Mouse (Mus musculus): ENCODE results near the gene Otc. TPM values are rescaled to one million over a fixed set of nuclear protein-coding genes. Genes with fewer than 3 reads are reported as not detected.

Gene Otc
- not detected for total RNA-seq (2021)

DNA sequence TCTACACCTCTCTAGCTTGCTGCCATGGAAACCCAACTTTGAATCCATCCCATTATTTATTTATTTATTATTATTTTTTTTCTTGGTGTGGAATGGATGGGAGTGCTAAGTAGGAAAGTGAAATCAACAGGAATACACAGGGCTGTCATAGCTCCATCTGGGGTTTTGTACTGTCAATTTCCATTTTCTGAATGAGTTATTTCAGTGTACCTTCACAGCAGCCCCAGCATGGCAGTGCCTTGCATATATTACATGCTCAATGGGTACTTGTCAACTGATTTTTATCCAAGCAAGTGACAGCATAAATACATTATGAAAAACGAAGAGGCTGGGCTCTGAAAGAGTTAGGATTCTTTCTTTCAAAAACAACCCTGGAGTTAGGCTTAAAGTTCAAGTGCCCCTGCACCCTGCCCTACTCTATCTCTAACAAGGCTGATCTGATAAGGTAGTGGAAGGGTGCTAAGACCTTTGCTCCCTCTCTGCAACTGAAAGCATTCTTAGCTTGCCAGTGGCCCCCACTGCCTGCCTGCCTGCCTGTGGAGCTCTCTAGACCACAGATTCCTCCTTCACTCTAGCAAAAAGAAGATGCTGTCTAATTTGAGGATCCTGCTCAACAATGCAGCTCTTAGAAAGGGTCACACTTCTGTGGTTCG lies at the start of gene Otc:
Gene Otc (plus strand): TSS at position 454 of the 653 bp plus-strand sequence.
- DNase-seq (ENCODE audit: low spot score in 2 of 2), result no peak
- intact Hi-C loops (cut with DNase I), result no loop called here

DNA sequence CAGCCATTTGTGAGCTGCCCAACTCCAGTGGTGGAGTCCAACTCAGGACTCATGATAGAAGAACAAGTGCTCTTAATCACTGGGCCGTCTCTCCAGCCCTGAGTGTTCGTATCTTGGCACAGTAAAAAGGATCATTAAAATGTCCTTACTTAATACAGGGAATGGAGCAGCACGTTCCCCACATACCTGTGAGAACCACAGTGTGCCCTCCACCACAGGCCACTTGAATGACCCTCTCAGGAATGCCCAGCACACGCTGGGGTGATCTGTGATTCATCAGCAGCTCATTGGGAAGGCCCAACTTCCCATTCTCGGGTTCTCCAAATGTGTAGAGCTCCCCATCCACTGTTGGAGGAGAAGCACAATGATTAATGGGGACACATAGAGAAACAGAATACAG lies 46.2 kb upstream of the Otc start:
- intact Hi-C loops (cut with DNase I), result no loop called here
- DNase-seq (ENCODE audit: low spot score in 2 of 2), result no peak

DNA sequence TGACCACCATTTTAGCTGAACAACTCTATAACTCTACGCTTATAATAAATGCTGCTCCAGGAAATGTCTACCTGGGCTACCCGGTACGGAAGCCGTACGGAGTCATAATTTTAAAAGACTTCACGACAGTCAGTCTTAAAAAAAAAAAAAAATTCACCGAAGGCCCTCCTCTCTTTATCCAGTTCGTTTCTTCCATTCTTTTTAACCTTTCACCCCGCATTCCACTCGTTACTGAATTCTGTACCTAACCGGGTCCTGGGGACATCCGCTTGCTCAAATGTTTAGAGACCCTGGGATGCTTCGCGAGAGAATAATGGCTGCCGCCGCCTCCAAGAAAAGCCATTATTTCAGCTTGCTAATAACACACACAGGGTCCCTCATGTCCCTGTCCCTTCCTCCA lies 36.1 kb upstream of the Otc start:
- DNase-seq (ENCODE audit: low spot score in 2 of 2), result no peak
- intact Hi-C loops (cut with DNase I), result no loop called here

DNA sequence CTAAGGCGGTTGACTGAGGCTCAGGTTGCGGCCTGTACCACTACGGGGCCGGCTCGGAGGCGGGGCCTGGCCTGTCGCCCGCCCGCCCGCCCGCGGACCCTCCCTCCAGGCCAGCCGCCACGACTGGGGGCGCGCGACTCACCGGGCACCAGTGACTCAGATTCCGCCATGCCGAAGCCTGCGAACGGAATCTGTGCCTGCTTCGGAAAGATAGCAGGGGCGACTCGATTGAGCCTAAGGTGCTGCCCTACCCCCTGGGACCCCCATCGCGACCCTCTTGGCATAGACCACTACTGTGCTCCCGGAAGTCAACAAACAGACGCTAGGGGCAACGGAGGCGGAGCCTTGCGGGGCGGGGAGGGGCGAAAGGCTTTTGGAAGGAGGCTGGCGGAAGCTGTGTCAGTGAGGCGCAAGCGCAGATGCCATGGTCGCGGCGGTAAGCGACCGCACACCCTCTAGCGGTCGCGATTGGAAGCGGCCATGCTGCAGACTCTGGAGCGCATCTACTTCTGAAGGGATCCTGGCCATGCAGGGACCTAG lies 35.6 kb upstream of the Otc start, which contains the start of gene Rpgr:
Gene Rpgr (minus strand): TSS at position 511 of the 540 bp plus-strand sequence.
- intact Hi-C loops (cut with DNase I), result no loop called here
- DNase-seq (ENCODE audit: low spot score in 2 of 2), result peak; percentile 85 to 86

DNA sequence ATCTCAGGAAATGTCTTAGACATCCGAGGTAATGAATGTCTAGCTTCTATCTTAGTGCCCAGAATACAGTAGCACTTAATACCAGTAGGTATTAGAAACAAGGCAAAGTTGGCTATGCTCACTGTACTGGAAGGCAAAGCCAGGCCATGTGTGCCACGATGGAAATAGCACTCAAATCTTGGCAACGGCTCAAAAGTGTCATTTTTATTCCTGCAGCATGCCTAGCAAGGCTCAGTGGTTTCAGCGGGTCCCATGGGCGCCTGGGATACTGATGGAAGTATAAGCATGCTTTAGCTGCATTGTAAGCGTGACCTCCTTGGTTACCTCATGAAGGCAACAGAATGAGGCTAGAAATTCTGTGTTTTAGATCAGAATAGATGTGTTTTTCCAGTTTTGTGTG lies 32.8 kb upstream of the Otc start:
- intact Hi-C loops (cut with DNase I), result no loop called here
- DNase-seq (ENCODE audit: low spot score in 2 of 2), result no peak

DNA sequence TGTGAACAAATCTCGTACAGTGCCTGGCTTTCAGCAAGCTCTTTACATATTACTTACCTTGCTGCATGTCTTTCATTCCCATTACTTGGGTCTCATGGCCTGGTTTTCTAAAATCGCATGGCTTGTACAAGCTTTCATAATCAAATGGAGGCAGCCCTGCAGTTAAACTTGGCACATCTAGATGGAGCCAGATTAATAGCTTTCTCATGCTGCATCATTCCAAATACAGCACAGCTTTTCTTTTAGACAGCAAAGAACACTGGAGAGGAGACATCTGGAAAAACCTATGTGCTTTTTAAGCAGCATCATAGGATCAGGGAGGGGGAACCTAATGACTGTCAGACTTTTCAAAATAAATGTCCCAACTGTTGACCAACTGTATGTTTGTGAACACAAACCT lies 19.1 kb upstream of the Otc start:
- no peak for DNase-seq (ENCODE audit: low spot score in 2 of 2)
- intact Hi-C loops (cut with DNase I), result no loop called here

DNA sequence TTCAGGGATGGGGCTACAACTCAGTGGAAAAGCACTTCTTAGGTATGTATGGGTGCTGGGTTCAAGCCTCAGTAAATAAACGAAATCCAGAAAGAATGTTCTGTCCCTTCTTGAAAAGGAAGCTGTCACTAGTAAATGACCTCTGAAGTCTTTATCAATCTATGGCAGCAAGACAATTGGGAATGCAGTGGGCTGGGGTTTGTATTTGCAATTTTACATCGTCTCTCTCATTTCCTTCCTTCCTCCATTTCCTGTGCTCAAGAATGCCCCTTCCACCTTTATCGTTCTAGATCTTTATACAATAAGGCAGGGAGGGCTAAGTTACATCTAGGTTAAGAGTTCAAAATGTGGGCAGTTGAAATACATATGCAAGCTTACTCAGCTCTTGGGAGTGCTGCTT lies 17.5 kb upstream of the Otc start:
- intact Hi-C loops (cut with DNase I), result loop anchor here (5.0 kb wide), 1 partner anchor 253 kb away; the partner anchor contains the start of gene Tspan7
- no peak for DNase-seq (ENCODE audit: low spot score in 2 of 2)

DNA sequence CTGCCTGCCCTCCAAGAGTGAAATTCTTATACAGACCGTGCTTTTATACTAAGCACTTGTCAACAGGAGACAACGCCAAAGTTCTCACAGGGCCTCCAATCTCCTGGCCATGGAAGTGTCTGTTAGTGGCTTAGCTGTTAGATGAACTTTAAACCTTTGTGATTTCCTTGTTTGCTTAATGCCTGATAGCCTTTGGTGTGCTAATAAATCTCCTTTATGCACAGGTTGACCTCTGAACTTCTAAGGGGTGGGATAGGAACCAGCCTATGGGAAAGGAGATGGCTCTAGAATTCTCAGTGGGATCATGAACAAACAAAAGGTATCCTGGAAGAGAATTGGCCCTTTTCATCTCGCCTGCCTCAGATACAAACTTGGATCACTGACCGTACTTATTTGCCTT lies 12.6 kb upstream of the Otc start:
- intact Hi-C loops (cut with DNase I), result loop anchor here (5.0 kb wide), 1 partner anchor 248 kb away; the partner anchor contains the start of gene Tspan7

DNA sequence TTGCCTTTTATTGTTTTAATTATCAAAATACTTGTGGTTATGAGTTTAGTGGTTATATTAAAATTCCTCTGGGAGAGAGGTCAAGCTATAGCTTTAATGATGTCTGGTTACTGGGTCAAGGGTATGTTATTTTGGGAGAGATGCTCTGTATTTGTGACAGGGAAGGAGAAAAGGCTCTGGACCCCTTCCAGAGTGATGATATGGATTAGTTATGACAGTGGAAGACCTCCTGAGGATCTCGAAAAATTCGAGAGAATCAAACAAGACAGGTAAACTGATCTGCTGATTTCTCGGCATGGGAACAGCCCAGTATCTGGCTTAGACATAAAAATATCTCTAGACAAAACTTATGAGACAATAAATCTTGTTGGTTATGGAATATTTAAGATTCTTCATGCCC lies 8.2 kb upstream of the Otc start:
- intact Hi-C loops (cut with DNase I), result no loop called here
- DNase-seq (ENCODE audit: low spot score in 2 of 2), result no peak

More for the DNA sequence above, 12.6 kb upstream of the Otc start:
- no peak for DNase-seq (ENCODE audit: low spot score in 2 of 2)

DNA sequence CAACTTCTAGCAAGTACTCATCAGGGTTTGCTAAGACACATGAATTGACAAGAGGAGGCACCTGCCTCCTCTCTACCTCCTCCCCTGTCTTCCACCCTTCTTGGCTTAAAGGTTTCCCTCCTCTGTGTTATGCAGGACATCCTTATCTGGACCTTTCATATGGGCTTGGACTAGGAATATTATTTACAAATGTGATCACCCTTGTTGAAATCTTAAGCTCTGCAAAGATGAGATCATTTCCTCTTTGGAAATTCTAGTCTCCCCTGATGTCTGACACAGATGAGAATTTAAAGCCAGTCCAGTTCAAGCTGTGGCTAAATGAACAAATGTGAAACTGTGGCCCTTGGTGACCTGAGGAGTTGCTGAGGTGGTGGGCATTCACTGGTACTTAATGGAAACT lies 748 bp upstream of the Otc start:
- intact Hi-C loops (cut with DNase I), result no loop called here
- no peak for DNase-seq (ENCODE audit: low spot score in 2 of 2)

DNA sequence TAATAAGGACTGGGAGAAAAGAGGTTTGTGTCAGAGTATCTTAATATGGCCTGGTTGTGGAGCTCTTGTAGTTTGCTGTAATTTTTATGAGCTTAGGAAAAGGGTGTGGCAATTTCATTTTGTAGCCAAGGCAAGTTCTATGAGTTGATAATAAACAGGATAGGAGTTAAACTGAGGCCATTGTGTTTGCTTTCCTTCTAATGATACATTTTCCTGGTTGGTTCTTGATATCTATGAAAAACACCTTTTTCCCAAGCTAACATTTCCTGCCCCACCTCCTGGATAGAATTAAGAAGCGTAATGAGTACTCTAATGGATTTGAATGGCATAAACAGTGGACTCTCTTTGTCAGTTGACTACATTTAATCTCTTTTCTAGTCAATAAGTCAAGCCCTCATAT lies 5.7 kb downstream of the Otc start:
- intact Hi-C loops (cut with DNase I), result no loop called here
- no peak for DNase-seq (ENCODE audit: low spot score in 2 of 2)

DNA sequence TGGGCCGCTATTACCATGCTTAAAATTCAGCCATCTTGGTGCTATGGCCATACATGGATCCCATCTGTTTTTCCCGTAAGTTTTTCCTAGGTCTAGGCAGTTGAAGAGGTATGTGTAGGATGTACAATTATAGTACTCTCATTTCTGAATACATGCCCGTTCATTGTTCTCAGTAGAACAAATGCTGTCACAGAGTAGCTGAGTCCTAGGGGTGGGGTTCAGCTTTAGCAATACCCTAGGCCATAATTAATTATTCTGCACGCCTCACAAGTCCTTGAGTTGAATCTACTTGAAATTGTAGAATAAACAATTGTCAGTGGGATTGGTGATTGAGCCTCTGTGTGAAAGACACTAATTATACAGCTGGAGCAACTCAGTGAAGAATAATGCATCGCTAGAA lies 6.2 kb downstream of the Otc start:
- intact Hi-C loops (cut with DNase I), result no loop called here

DNA sequence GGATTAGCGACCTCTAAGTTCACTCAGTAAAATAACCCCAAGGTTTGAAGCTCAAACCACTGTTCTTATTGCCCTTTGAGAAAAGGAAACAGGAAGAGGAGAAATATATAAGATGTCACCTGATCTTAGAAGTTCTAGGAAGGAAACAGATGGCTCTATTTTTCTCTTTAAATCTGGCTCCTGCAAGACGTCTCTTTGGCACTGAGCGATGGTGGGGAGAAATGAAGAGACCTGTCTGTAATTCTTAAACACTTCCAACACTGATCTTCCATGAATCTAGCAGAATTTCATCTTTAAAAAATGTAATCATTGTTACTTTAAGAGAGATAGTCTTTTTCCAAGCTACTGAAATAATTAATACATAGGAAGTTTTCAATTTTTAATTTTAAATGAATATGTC lies 16.2 kb downstream of the Otc start:
- intact Hi-C loops (cut with DNase I), result no loop called here
- DNase-seq (ENCODE audit: low spot score in 2 of 2), result no peak

More for the DNA sequence above, 6.2 kb downstream of the Otc start:
- no peak for DNase-seq (ENCODE audit: low spot score in 2 of 2)

DNA sequence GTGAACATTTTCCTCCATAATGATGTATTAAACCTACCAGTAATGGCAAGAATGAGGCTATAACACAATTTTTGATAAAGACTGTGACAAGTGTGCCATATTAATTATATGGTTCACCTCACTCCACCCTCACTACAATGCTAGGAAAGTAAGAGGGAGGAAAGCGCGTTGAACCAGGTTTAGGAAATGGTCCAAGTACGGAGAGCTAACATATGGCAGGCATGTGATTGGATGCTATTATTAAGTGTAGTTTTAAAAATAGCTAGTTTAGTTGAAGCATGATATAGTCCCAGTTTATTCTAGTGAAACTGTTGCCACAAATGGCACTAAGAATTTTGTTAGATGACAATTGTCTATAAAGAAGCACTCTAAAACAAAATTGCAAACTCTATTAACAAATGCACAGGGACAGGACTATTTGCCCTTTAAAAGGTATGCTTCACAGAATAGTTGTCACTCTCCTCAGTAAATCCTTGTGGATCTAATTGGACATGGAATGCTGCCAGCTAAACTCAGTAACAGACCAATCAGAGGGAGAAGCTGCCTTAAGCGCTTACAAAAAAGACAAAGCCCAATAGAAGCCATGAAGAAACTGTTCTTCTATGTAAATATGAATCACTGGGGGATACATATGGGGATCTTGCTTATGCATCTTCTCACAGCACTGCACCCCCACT lies 16.8 kb downstream of the Otc start:
- DNase-seq (ENCODE audit: low spot score in 2 of 2), result no peak
- intact Hi-C loops (cut with DNase I), result no loop called here

DNA sequence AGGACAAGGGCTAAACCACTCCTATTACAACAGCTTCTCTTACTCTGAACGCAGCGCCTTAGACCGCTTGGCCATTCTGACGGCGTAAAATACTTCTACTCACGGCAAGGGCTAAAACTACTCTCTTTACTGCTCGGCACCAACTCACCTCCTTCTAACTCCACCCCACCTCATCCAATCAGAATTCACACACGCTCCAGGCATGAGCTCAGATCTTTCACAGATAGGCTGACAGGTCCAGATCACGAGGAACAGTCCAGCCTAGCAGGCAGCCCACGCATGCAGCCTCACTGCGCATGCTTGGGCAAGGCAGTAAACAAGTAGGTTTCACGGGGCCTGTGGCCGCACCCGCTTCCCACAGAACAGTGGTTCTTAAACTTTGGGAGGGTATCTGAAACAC lies 45.2 kb downstream of the Otc start:
- DNase-seq (ENCODE audit: low spot score in 2 of 2), result no peak
- intact Hi-C loops (cut with DNase I), result no loop called here

DNA sequence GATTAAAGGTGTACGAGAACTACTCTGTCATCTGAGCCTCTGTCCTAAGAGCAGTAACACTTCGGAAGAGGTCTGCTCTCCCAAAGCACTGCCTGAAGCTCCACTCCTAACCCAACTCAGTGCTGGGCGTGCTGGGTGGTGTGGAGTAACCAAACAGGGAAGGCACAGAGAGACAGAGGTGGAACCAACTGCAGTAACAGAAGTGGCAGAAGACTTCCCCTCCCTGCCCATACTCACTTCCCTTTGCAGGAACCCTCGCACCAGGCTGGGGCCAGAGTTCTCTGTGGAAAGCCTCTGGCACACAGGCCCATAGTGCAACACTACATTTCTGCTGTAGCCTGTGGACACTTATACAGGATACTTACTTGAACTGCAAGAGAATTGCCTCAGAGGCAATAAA lies 66.1 kb downstream of the Otc start:
- intact Hi-C loops (cut with DNase I), result no loop called here
- DNase-seq (ENCODE audit: low spot score in 2 of 2), result no peak

DNA sequence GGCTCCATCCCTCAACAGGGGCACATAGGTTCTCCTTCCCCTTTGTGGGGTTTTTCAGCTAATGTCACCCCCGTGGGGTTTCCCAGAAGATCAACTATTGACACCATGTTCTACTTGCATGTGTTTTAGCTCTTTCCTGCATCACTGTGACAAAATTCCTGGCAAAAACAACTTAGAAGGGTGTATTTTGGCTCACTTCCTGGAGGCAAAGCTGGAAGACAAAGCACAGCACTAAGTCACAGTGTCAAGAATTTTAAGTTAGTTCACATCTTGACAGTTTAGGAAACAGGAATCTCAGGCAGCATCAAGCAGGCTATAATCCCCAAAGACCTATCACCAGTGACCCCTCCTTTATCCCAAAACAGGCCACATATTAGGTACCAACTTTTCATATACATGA lies 78.1 kb downstream of the Otc start:
- intact Hi-C loops (cut with DNase I), result no loop called here
- DNase-seq (ENCODE audit: low spot score in 2 of 2), result no peak

DNA sequence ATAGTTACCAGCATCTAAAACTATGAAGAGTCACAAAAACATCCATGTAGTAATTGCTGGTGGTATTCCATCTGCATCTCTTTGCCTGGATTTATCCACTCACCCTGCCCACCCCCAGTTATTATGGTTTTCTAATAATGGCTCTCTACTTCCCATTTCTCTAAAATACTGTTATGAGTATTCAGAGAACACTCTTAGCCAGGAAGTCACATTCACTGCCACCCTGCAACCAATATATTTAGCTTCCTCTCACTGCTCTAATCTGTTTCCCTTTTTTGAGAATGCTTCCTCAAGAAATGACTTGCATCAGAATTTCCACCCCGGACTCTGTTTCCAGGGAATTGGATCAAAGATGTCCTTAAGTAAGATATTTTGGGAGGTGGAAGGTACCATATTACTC lies 79.6 kb downstream of the Otc start:
- intact Hi-C loops (cut with DNase I), result no loop called here
- DNase-seq (ENCODE audit: low spot score in 2 of 2), result no peak

DNA sequence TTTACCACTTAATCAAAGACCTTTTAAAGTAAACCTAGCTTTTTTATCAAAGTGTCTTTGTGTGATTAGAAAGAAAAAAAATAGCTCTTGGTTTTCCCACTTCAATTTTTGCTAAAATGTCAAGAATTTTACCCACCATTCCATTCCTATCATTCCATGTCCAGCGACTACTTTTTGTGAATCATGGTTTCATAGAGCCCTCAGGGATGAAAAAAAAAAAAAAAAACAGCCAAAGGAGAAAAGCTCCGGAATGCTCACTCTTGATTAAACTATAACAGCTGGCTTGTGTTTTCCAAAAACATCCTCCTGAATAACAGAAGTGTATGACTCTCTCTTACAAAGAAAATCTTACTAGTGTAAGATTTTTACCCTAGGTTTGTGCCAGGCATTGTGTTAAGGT lies 84.7 kb downstream of the Otc start:
- no peak for DNase-seq (ENCODE audit: low spot score in 2 of 2)
- intact Hi-C loops (cut with DNase I), result no loop called here

DNA sequence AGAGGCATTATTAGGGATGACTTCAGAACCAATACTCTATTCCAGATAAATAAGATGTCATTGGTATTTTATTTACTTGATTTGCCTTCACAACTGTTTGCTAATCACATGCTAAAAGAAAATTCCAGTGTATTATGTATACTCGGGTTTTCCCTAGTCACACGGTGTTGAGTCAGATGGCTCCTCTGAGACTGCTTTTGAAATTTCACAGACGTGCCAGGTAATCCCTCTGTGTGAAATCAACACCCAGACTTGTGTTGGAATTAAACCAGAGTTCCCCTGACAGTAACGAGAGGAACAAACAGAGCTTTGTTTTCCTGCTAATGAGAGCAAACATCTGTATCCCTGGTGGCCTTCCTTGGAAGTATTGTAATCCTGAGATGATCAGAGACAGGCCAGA lies 103.8 kb downstream of the Otc start:
- no peak for DNase-seq (ENCODE audit: low spot score in 2 of 2)
- intact Hi-C loops (cut with DNase I), result no loop called here
